Mouse (Mus musculus) embryonic facial prominence, embryonic 10.5 days (tissue): ENCODE data around the gene Zic1. TPM values are rescaled to one million over a fixed set of nuclear protein-coding genes. Genes with fewer than 3 reads are reported as not detected.
A peak's percentile ranks its signal among the peaks of the same experiment; 100 is the strongest.

Source experiments
- DNase-seq: peaks from one replicate; pipeline ENCODE4 v3.0.0-alpha.2; 2017; ENCODE audit warnings: low spot score
- H3K27ac ChIP-seq: fragments of 300-500 bp; sonication (generic); replicated peaks from 2 replicates; pipeline ENCODE4 v1.5.1; 2016; ENCODE audit warnings: mild to moderate bottlenecking
- H3K27me3 ChIP-seq: fragments of 300-500 bp; sonication (generic); replicated peaks from 2 replicates; pipeline ENCODE4 v1.6.1; 2016; ENCODE audit warnings: low read depth, mild to moderate bottlenecking; ENCODE audit not compliant: poor library complexity, severe bottlenecking
- H3K36me3 ChIP-seq: fragments of 300-500 bp; sonication (generic); replicated peaks from 2 replicates; pipeline ENCODE4 v1.6.1; 2016; ENCODE audit warnings: mild to moderate bottlenecking, moderate library complexity
- H3K4me1 ChIP-seq: fragments of 300-500 bp; sonication (generic); 2 replicates; pipeline ENCODE4 v1.6.1; 2016
- H3K4me3 ChIP-seq: fragments of 300-500 bp; sonication (generic); 2 replicates; pipeline ENCODE4 v1.5.1; 2016; ENCODE audit warnings: mild to moderate bottlenecking, moderate library complexity
- H3K9me3 ChIP-seq: fragments of 300-500 bp; sonication (generic); 2 replicates; pipeline ENCODE4 v1.6.1; 2016; ENCODE audit warnings: mild to moderate bottlenecking
- WGBS: fragments of 180-500 bp; shearing (Covaris S2); methylation state at CpG from one replicate; pipeline ENCODE4 v1.1.7; 2016; 5-methylcytosine and 5-hydroxymethylcytosine counted together
- polyA plus RNA-seq: library from polyadenylated mRNA; unstranded; fragments of >200 nt; fragmentation: Nextera tagmentation; extraction: Ambion mirVana; gene quantifications from 2 replicates; pipeline ENCODE4 v1.2.1, GENCODE M21; 2016

Zic1 gene
- polyA plus RNA-seq, 1 experiment from 2014 or later = 1.5 TPM

DNA sequence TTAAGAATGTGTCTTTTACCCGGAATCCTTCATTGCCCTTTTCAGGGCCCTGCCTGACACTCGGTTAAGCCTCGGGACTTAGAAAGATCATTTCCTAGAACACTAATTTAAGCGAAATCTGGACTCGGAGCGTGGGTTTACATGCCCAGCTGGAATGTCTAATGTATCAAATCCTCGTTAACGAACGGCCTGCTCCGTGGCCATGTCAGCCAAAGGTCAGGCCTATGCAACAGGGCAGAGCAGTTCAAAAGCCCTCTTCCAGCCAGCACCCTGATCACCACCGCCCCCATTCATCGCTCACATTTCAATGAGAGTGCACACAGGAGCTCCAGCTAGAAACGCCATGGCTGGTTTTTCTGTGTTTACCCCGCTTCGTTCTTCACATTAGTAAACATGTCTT, 12.8 kb downstream of the Zic1 start:
- DNase-seq = peak; percentile 66
- H3K27ac ChIP-seq = no peak overlapping the region
- peak overlapping the region; percentile 25; the same call in 1 of the 2 replicates for H3K4me3 ChIP-seq
- H3K36me3 ChIP-seq = no peaks in the 10 kb centered on the region
- under 1% methylated on average over 15 of the region's 15 CpGs for WGBS
- no peaks in the 10 kb centered on the region for H3K9me3 ChIP-seq
- peaks cover 19% of the 10 kb centered on the region for H3K4me1 ChIP-seq
- H3K27me3 ChIP-seq = peaks cover 100% of the 10 kb centered on the region

- H3K4me1 ChIP-seq = peaks cover 19% of the 10 kb centered on the region
- WGBS = under 1% methylated on average over 13 of the region's 13 CpGs
Measured at GRCm38 (mm10) chr9:91351961-91352411, 13.6 kb downstream of the Zic1 start.

DNA sequence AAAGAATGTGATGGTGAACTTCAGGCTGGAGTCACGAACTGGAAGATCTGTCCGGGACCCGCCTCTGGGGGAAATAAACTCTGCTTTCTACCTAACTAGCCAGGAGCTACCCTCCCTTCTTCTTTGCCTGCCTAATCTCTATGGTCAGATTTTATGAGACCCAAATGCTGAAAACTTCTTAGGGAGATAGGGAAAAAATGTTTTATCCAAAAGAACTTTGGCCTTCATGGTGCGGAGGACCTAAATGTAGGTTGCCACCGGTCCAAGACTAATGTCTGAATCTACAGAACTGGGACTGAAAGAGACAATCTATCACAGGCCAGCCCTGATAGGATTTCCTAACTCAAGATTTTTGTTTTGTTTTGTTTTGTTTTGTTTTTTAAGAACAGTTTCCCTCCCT, 14.2 kb downstream of the Zic1 start:
- DNase-seq = no peak
- H3K27ac ChIP-seq = no peak overlapping the region
- no peaks in the 10 kb centered on the region for H3K9me3 ChIP-seq
- no peaks in the 10 kb centered on the region for H3K36me3 ChIP-seq
- peaks cover 100% of the 10 kb centered on the region for H3K27me3 ChIP-seq
- peaks cover 19% of the 10 kb centered on the region for H3K4me1 ChIP-seq
- H3K4me3 ChIP-seq = peak overlapping the region; percentile 41
- 1% methylated on average over 5 of the region's 5 CpGs for WGBS

More at GRCm38 (mm10) chr9:91351961-91352411, 13.6 kb downstream of the Zic1 start:
- H3K9me3 ChIP-seq = no peaks in the 10 kb centered on the region
- H3K4me3 ChIP-seq = peak overlapping the region; percentile 33; the same call in 1 of the 2 replicates
- peak; percentile 45 for DNase-seq
- H3K27me3 ChIP-seq = peaks cover 100% of the 10 kb centered on the region
- no peak overlapping the region; the same call in 1 of the 2 replicates for H3K27ac ChIP-seq
- no peaks in the 10 kb centered on the region for H3K36me3 ChIP-seq

DNA sequence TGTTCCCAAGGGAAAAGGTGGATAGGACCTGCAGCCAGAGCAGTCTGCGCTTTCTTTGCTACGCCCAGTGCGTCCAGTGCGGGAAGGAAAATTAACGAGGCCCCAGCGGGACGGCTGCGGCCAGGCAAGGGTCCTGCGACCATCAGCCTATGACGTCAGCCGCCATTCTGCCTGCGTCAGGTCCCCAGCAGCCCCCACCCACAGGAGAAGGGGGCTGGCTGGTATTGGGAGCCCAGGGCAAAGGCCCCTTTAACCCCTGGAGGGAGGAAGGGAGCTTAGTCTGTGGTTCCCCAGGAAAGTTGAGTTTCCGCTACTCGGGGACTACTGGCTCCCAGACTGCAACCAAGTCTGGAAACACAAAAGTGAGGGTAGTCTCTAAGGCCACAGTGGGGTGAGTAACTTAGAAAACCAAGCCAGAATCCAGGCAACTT, 14.7 kb downstream of the Zic1 start:
- Histone ChIP-seq H3K9me3 (no peaks in the 10 kb centered on the region), H3K27ac (no peak overlapping the region; the same call in 1 of the 2 replicates), H3K4me1 (peaks cover 18% of the 10 kb centered on the region), H3K27me3 (peaks cover 99% of the 10 kb centered on the region), H3K36me3 (no peaks in the 10 kb centered on the region), H3K4me3 (peak overlapping the region; percentile 41)
- peak; percentile 58 for DNase-seq
- under 1% methylated on average over 14 of the region's 14 CpGs for WGBS

DNA sequence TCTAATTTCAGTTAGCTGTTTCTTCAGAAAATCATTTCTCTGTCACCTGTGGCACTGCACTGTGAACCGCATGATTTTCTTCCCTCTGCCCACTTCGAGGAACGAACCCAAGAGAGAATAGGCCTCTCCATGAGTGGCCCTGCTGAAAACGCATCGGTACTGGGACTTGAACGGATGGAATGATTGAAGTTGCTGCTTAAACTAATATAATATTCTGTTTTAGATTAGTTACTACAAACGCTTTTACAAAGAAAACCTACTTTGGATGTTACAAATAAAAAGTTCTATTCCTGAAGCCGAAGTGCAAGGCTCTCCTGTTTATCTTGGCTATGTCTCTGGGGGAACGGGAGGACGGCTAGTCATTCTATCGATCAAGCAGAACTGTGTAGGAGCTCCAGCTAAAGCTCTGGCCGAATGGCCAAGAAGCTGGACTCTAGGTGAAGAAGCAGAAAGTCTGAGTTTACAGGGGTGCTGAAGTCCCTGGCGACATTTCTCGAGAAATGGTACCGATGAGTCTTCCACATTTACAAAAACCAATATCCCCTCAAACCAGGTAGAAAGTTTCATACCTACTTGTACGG, 15.3 kb downstream of the Zic1 start:
- Histone ChIP-seq H3K36me3 (no peaks in the 10 kb centered on the region), H3K27me3 (peaks cover 93% of the 10 kb centered on the region), H3K4me3 (peak overlapping the region; percentile 41), H3K9me3 (no peaks in the 10 kb centered on the region), H3K27ac (no peak overlapping the region; the same call in 1 of the 2 replicates), H3K4me1 (peaks cover 13% of the 10 kb centered on the region)
- peak; percentile 22 for DNase-seq
- WGBS = 1% methylated on average over 16 of the region's 16 CpGs

- peaks cover 81% of the 10 kb centered on the region for H3K27me3 ChIP-seq
- H3K4me1 ChIP-seq = peaks cover 8% of the 10 kb centered on the region
- no peak overlapping the region for H3K27ac ChIP-seq
- DNase-seq = no peak
- 33% methylated on average over 1 of the region's 1 CpGs for WGBS
- no peaks in the 10 kb centered on the region for H3K9me3 ChIP-seq
- H3K4me3 ChIP-seq = no peak overlapping the region
- H3K36me3 ChIP-seq = no peaks in the 10 kb centered on the region
Measured at GRCm38 (mm10) chr9:91348746-91349145, 16.9 kb downstream of the Zic1 start.

GRCm38 (mm10) chr9:91347591-91347990, 18.0 kb downstream of the Zic1 start:
- Histone ChIP-seq H3K36me3 (no peaks in the 10 kb centered on the region), H3K27me3 (peaks cover 69% of the 10 kb centered on the region)
- DNase-seq = no peak

More at GRCm38 (mm10) chr9:91347591-91347990, 18.0 kb downstream of the Zic1 start:
- H3K4me3 ChIP-seq = no peak overlapping the region
- no peaks in the 10 kb centered on the region for H3K9me3 ChIP-seq
- no peak overlapping the region for H3K27ac ChIP-seq
- 72% methylated on average over 2 of the region's 2 CpGs for WGBS
- peaks cover 5% of the 10 kb centered on the region for H3K4me1 ChIP-seq

Other genes starting within 250 kb of the Zic1 start
- gene Zic4, start 3.4 kb downstream of the Zic1 start, polyA plus RNA-seq = 4.0 and 5.5 TPM in 2 replicates